Mouse (Mus musculus): Measurements from ENCODE around the gene Oxt.

- TF ChIP-seq GATA1 (IDR thresholded peaks at IDR 0.05; ENCODE audit: low read length) (no peak), TAL1 (IDR thresholded peaks at IDR 0.05; ENCODE audit: low read length) (no peak)
Measured at GRCm38 (mm10) chr2:130558015-130558414, 18.0 kb upstream of the Oxt start.
